ENCODE assay signal across 19 mouse cellular contexts in the genomic region with DNA sequence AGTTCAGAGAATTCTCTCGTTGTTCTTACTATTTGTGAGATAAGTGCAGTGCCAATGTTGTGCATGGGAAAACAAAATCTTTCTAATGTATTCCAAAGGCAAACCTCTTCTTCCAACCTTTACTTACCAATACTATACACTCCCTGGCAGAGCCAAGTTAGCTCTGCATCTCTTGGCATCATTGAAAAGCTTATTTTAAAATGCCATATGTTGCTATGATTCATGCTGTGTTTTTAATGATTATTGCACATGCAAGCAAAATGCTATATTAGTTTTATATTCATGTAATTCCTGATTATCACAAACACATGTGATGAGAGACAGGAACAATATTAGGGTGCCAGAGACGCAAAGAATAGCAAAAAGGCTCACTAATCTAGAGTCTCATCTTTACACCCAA.
"Had no signal": no experiment of that assay in that cellular context is flagged by ENCODE, and none has a peak within 500 bp of the region (broad histone marks: within the 10 kb centered on the region; RNA-seq: fewer than 3 reads in every experiment).

No protein-coding gene starts in this region.

- H3K9ac ChIP-seq: lung, embryonic 14.5 days; midbrain, embryonic 12.5 days; neural tube, embryonic 13.5 days; neural tube, embryonic 15.5 days had no signal

- H3K4me1 ChIP-seq: midbrain, embryonic 10.5 days; midbrain, embryonic 12.5 days; neural tube, embryonic 13.5 days; neural tube, embryonic 15.5 days had no signal

- H3K9me3 ChIP-seq: midbrain, embryonic 10.5 days; midbrain, embryonic 12.5 days; neural tube, embryonic 13.5 days; neural tube, embryonic 15.5 days had no signal

- DNase-seq: lung, adult 18-20 months; lung, embryonic 14.5 days; lung, postnatal 10 days; lung, postnatal 4 days; midbrain, embryonic 14.5 days; retina, postnatal 1 day; right cerebral cortex, adult 18-20 months; right cerebral cortex, postnatal 25 days; right cerebral cortex, postnatal 4 days; spleen, adult 18-20 months; thymus, adult 18-20 months; thymus, postnatal 14 days; thymus, postnatal 36 days had no signal

- ATAC-seq: midbrain, embryonic 16.5 days had no signal

- H3K27me3 ChIP-seq: midbrain, embryonic 12.5 days; neural tube, embryonic 13.5 days; neural tube, embryonic 15.5 days had no signal

- H3K36me3 ChIP-seq: midbrain, embryonic 10.5 days; midbrain, embryonic 12.5 days; neural tube, embryonic 13.5 days; neural tube, embryonic 15.5 days had no signal

- H3K4me2 ChIP-seq: lung, embryonic 14.5 days; midbrain, embryonic 12.5 days; neural tube, embryonic 13.5 days; neural tube, embryonic 15.5 days had no signal

- H3K27ac ChIP-seq: midbrain, embryonic 10.5 days; midbrain, embryonic 12.5 days; neural tube, embryonic 13.5 days; neural tube, embryonic 15.5 days had no signal

- H3K4me3 ChIP-seq: midbrain, embryonic 10.5 days; midbrain, embryonic 12.5 days; myocyte; neural tube, embryonic 13.5 days; neural tube, embryonic 15.5 days had no signal
